Mouse (Mus musculus) liver, embryonic 14.5 days (tissue): Measurements from ENCODE around the gene Rorc. TPM values are rescaled to one million over a fixed set of nuclear protein-coding genes. Genes with fewer than 3 reads are reported as not detected.

Source experiments
- ATAC-seq: fragments of 200-750 bp; cut with Nextera tagmentation; 2 replicates; pipeline ENCODE4 v1.8.0; 2017; ENCODE audit warnings: moderate number of reproducible peaks, mild to moderate bottlenecking, moderate library complexity; ENCODE audit not compliant: insufficient read depth
- DNase-seq, 3 experiments: peaks; one replicate each; pipeline ENCODE4 v3.0.0-alpha.2; 2012 to 2013; ENCODE audit warnings: low read depth in 3 of 3, low spot score in 3 of 3
- H3K27ac ChIP-seq: fragments of 300-500 bp; sonication (generic); 2 replicates; pipeline ENCODE4 v1.5.1; 2014; ENCODE audit warnings: moderate library complexity, mild to moderate bottlenecking, control low read depth, inconsistent platforms
- H3K27me3 ChIP-seq: fragments of 300-500 bp; sonication (generic); 2 replicates; pipeline ENCODE4 v1.6.1; 2014; ENCODE audit warnings: mild to moderate bottlenecking, low read length, moderate library complexity; ENCODE audit not compliant: control insufficient read depth, insufficient read depth
- H3K36me3 ChIP-seq: fragments of 300-500 bp; sonication (generic); replicated peaks from 2 replicates; pipeline ENCODE4 v1.6.1; 2014; ENCODE audit warnings: low read depth; ENCODE audit not compliant: control insufficient read depth, insufficient read depth
- H3K4me1 ChIP-seq, 2 experiments: fragments of 200-500 bp in 1 of 2; fragments of 300-500 bp in 1 of 2; sonication (generic) in 1 of 2; replicated peaks; 2 replicates each; pipeline ENCODE4 v1.6.1; 2012 to 2014; ENCODE audit warnings: antibody characterized with exemption in 1 of 2, inconsistent platforms in 1 of 2, low read length in 1 of 2; ENCODE audit not compliant: control insufficient read depth in 2 of 2, insufficient read depth in 2 of 2
- H3K4me2 ChIP-seq: fragments of 300-500 bp; sonication (generic); 2 replicates; pipeline ENCODE4 v1.6.1; 2014; ENCODE audit warnings: low read depth, mild to moderate bottlenecking, control low read depth, moderate library complexity
- H3K4me3 ChIP-seq, 2 experiments: fragments of 200-500 bp in 1 of 2; fragments of 300-500 bp in 1 of 2; sonication (generic) in 1 of 2; 2 replicates each; pipeline ENCODE4 v1.5.1; 2012 to 2014; ENCODE audit warnings: low read depth in 2 of 2, low read length in 2 of 2, mild to moderate bottlenecking in 2 of 2, control low read depth in 1 of 2, inconsistent platforms in 1 of 2, moderate library complexity in 1 of 2; ENCODE audit not compliant: insufficient read depth in 1 of 2
- H3K9ac ChIP-seq: fragments of 300-500 bp; sonication (generic); replicated peaks from 2 replicates; pipeline ENCODE4 v1.6.1; 2014; ENCODE audit warnings: mild to moderate bottlenecking, control low read depth, moderate library complexity
- H3K9me3 ChIP-seq: fragments of 300-500 bp; sonication (generic); 2 replicates; pipeline ENCODE4 v1.6.1; 2016; ENCODE audit warnings: low read length, mixed read lengths; ENCODE audit not compliant: control insufficient read depth
- CTCF ChIP-seq: IDR thresholded peaks from 2 replicates; pipeline ENCODE4 v1.5.1; 2016; ENCODE audit warnings: antibody characterized with exemption, low read depth, control low read depth
- EP300 ChIP-seq: IDR thresholded peaks from 2 replicates; pipeline ENCODE4 v1.6.1; 2016; ENCODE audit warnings: antibody characterized with exemption, low read depth
- WGBS: fragments of 180-500 bp; shearing (Covaris S2); extraction: QIAGEN DNeasy Blood & Tissue Kit; methylation state at CpG from one replicate; pipeline ENCODE4 v1.1.7; 2014; ENCODE audit not compliant: insufficient replicate concordance; 5-methylcytosine and 5-hydroxymethylcytosine counted together
- polyA plus RNA-seq, 2 experiments: library from polyadenylated mRNA; depleted of rRNA in 1 of 2; stranded (reverse) in 1 of 2; unstranded in 1 of 2; fragments of >200 nt; fragmentation: Nextera tagmentation in 1 of 2; extraction: Ambion mirVana in 1 of 2; gene quantifications; 2 replicates each; pipeline versions ENCODE4 v1.2.1 to v1.2.3; 2012 to 2014

The Rorc gene
- polyA plus RNA-seq, 2 experiments, result 0.77 to 0.78 TPM

DNA sequence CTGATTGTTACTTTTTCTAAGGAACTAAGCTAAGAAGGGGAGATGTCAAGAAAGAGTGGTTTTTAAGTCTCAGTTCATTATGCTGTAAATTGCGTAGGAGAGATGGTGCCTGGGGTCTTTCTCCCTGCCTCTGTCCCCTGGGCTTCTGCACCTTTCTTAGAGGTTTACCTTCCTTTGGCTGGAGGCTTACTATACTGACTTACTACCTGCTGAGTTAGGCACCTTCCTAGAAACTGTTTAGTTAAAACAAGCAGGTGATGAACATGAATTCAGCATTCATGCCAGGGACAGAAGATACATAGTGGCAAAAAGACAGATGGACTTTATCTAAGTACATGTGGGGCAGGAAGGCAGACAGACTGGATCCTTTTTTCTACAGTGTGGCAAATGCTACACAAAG lies 23.7 kb downstream of the Rorc start:
- no peak for ATAC-seq
- no peaks in the 10 kb centered on the region for H3K9me3 ChIP-seq
- H3K27ac ChIP-seq, result no peak overlapping the region
- DNase-seq, result no peak
- no peak overlapping the region for H3K9ac ChIP-seq
- TF ChIP-seq CTCF (no peak), EP300 (no peak)
- H3K4me3 ChIP-seq, result no peak overlapping the region
- H3K27me3 ChIP-seq, result peaks cover 22% of the 10 kb centered on the region
- no peaks in the 10 kb centered on the region for H3K4me1 ChIP-seq
- H3K36me3 ChIP-seq, result no peaks in the 10 kb centered on the region
- WGBS, result 54% methylated on average over 1 of the region's 1 CpGs
- no peak overlapping the region for H3K4me2 ChIP-seq

- no peaks in the 10 kb centered on the region for H3K36me3 ChIP-seq
- ATAC-seq (no peak), DNase-seq (no peak)
- peaks cover 22% of the 10 kb centered on the region for H3K27me3 ChIP-seq
- no peak overlapping the region for H3K27ac ChIP-seq
- no peak overlapping the region for H3K9ac ChIP-seq
- TF ChIP-seq EP300 (no peak), CTCF (no peak)
- H3K4me3 ChIP-seq, result no peak overlapping the region
- no peaks in the 10 kb centered on the region for H3K9me3 ChIP-seq
- H3K4me1 ChIP-seq, result no peaks in the 10 kb centered on the region
- WGBS, result 48% methylated on average over 4 of the region's 4 CpGs
- H3K4me2 ChIP-seq, result no peak overlapping the region
These were observed 24.3 kb downstream of the Rorc start for GRCm38 (mm10) chr3:94396851-94397250.

- DNase-seq, result no peak
- peaks cover 22% of the 10 kb centered on the region for H3K27me3 ChIP-seq
These were observed 25.6 kb downstream of the Rorc start, which contains the start of gene Lingo4 for GRCm38 (mm10) chr3:94398217-94398616. TSS of gene Lingo4 (plus strand) at chr3:94398517.

GRCm38 (mm10) chr3:94398943-94399481 lies 26.4 kb downstream of the Rorc start:
- no peak overlapping the region for H3K9ac ChIP-seq
- 5% methylated on average over 20 of the region's 20 CpGs for WGBS
- H3K4me3 ChIP-seq, result no peak overlapping the region
- no peaks in the 10 kb centered on the region for H3K4me1 ChIP-seq
- no peak for TF ChIP-seq CTCF
- no peak for TF ChIP-seq EP300
- no peaks in the 10 kb centered on the region for H3K9me3 ChIP-seq
- H3K27ac ChIP-seq, result no peak overlapping the region
- H3K4me2 ChIP-seq, result no peak overlapping the region
- ATAC-seq (no peak), DNase-seq (no peak)
- peaks cover 22% of the 10 kb centered on the region for H3K27me3 ChIP-seq
- H3K36me3 ChIP-seq, result no peaks in the 10 kb centered on the region

More at GRCm38 (mm10) chr3:94398217-94398616, 25.6 kb downstream of the Rorc start, which contains the start of gene Lingo4:
- no peak within 1 kb of the TSS for H3K27ac ChIP-seq
- no peaks in the 10 kb centered on the region for H3K4me1 ChIP-seq
- ATAC-seq, result no peak
- H3K4me2 ChIP-seq, result no peak within 1 kb of the TSS
- H3K9me3 ChIP-seq, result no peaks in the 10 kb centered on the region
- WGBS, result 58% methylated on average over 6 of the region's 6 CpGs
- H3K36me3 ChIP-seq, result no peaks in the 10 kb centered on the region
- no peak within 1 kb of the TSS for H3K9ac ChIP-seq
- no peak within 1 kb of the TSS for H3K4me3 ChIP-seq
- TF ChIP-seq CTCF (no peak), EP300 (no peak)

DNA sequence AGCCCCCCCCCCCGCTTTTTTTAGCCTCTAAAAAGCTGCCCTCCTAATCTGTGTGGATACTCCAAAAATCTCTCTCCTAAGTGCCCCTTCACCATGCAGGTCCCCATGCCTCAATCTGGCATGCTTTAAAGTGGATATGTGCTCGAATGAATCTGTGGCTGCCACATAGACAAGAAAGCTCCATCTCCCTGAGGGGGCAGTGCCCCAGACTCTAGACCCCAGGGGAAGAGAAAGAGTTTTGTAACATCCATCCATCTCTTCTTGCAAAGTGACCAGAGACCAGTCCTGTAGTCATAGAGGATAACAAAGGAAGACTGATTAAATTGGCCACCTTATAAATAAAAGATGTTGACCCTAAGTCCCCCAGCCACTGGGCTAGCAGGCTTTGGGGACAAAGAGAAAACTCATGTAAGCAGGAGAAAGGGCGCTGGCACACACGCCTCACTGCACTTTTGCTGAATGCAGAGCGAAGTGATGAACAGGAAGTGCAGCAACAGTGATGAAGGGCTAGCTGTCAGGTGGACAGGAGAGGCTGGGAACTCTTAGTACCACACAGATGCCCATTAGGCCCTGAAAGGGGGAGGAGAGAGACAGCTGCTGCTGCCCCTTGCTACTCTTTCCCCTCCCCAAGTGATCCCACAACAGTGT lies 27.2 kb downstream of the Rorc start:
- H3K27me3 ChIP-seq, result peaks cover 22% of the 10 kb centered on the region
- ATAC-seq, result no peak

More for the DNA sequence above, 27.2 kb downstream of the Rorc start:
- Histone ChIP-seq H3K9me3 (no peaks in the 10 kb centered on the region), H3K4me1 (no peaks in the 10 kb centered on the region), H3K36me3 (no peaks in the 10 kb centered on the region), H3K27ac (no peak overlapping the region), H3K9ac (no peak overlapping the region), H3K4me2 (no peak overlapping the region), H3K4me3 (no peak overlapping the region)
- no peak for DNase-seq
- no peak for TF ChIP-seq CTCF
- no peak for TF ChIP-seq EP300
- 30% methylated on average over 5 of the region's 5 CpGs for WGBS
